Mouse (Mus musculus): ENCODE measurements around the gene Gm49339.
A peak's percentile ranks its signal among the peaks of the same experiment; 100 is the strongest.
"Not testable (repeated sequence)": the region's sequence is repeated elsewhere in the genome, so short reads cannot be mapped to it uniquely, and the experiment has no call there.

Gene Gm49339

DNA sequence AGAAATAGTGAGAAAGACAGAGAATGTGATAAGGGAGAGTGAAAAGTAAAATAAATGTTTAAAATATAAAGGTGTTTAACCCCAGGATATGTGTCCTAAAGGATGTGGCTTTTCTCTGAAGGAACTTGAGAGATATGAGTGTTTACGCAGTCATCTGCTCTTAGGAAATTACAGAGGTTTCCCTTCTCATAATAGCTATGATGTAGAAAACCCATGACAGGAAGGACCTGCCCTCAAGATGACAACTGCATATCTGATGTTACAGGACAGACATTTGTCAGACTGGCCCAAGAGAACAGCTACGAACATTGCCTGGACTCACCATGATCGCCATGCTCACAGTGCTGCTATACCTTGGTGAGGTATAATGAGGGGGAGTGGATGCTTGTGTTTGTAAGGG, at the start of gene Gm49339, which contains the start of gene Lilr4b:
Gm49339 (plus strand) TSS at position 216 of the 400 bp plus-strand sequence.
Lilr4b (plus strand) TSS at position 236 of the 400 bp plus-strand sequence.
- DNase-seq (ENCODE audit: low read depth, low spot score): not testable (repeated sequence)

DNA sequence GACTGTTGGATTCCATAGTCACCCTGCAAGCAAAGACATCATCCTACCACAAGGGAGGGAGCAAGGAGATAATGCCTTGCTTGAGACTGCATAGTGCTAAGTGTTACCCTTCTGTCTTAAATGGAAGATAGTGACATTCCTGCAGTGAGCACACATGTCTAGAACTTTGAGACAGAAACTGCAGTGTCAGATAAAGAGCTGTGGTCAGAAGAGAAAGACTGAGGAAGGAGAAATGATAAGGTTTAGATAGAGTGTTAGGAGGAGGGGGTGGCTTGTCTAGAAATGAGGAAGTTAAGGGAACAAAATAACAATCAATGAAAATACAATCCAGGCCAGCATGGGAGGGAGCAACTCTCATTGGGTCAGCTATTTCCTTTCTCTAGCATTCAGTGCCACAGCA, 47.5 kb upstream of the Gm49339 start:
- DNase-seq (ENCODE audit: low read depth, low spot score): no peak

DNA sequence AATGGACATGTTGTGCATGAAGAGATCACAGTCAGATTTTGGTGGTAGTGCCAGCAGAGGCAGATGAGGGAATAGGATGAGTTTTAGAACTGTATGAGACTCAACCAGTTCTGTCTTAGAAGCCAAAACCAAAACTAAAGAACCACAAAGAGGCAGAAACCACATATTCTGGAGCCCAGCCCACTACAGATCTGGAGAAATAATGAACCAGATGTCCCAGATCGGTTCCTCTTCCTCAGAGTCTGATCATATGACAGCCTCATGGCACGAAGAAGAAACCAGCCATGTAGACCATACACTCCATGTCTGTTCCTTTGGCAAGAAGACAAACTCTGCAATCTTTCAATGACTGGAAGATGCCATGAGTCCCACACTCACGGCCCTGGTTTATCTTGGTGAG, 44.7 kb upstream of the Gm49339 start:
- DNase-seq (ENCODE audit: low read depth, low spot score): no peak

DNA sequence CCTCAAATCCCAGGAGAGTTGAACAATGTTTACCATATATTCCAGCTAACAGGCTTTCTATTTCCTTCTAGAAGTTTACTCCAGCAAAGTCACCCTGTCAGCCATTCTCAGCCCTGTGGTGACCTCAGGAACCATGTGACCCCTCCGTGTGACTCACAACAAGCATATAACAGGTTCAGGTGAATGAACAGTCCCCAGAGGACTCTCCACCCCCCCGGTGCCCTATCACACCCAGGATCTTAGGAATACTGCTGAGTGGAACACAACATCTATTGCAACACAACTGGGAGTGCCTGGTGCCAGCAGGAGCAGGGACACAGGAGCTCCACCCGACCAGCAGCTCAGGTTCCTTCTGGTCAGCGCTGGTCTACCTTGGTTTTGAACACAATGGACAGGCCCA, 28.8 kb upstream of the Gm49339 start:
- DNase-seq (ENCODE audit: low read depth, low spot score): no peak

DNA sequence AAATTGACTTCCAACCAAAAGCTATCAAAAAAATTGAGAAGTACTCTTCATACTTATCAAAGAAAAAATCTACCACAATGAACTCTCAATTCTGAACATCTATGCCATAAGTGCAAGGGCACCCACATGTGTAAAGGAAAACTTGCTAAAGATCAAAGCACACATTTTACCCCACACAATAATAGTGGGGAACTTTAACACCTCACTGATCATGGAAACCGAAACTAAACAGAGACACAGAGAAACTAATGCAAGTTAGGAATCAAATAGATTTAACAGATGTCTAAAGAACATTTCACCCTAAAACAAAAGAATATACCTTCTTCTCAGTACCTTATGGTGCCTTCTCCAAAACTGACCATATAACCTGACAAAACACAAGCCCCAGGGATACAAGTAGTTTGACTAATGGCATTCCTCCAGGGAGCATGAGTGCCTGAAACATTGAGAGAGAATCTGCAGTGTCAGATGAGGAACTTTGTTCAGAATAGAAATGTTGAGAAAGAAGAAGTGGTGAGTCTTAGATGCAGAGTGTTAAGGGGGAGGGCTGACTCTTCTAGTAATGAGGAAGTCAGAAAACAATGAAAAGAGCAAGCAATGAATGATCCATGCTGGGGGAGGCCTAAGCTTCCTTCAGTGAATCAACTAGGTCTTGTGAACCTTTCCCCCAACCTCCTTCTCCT, 26.7 kb upstream of the Gm49339 start:
- peak; percentile 81 for DNase-seq (ENCODE audit: low read depth, low spot score)

DNA sequence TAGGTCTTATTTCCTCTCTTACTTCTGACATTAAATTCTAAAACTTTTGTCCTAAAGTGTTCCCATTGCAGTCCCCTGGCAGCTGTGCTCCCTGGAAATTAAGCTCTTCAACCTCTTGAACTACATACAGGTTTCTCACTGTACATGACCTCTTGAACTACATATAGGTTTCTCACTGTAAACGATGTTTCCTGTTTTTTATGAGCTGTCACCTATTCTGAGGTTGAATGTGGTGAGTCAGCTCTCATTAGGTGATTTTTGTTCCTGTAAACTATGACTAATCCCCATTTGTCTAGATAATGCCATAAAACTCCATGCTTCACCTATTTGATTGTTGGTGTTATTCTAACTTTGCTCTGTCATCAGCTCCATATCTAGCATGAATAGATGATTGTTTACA, 26.0 kb upstream of the Gm49339 start:
- no peak for DNase-seq (ENCODE audit: low read depth, low spot score)

DNA sequence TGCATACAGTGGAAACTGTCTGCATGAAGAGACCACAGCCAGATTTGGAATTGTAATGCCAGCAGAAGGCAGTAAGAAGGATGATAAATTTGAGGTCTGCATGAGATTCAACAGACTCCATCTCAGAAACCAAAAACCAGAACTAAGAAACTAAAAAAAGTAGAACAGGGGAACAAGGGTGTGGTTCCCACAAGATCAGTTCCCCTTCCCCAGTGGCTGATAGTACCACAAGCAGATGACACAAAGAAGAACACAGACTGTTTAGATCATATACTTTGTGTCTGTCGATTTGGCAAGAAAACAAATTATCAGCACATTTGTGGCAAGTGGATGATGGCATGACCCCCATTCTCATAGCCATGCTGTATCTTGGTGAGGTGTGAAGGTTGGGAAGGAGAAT, 24.6 kb upstream of the Gm49339 start:
- DNase-seq (ENCODE audit: low read depth, low spot score): peak; percentile 58

DNA sequence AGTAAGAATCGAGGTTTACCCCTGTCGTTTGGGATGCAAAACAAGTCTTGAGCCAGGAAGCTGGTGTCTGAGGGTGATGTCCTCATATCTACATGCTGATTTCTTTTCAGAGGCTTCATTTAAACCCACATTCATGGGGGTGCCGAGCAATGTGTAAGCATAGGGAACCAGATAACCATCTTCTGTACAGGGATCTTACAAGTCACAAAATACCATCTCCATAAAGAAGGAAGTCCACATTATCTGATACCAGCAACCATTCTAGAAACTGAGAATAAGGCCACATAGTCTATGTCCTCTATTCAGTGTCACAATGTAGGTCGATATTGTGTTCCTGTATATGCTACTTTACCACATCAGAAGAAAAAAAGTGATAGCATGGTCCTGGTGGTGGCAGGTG, 24.0 kb upstream of the Gm49339 start:
- DNase-seq (ENCODE audit: low read depth, low spot score): no peak

DNA sequence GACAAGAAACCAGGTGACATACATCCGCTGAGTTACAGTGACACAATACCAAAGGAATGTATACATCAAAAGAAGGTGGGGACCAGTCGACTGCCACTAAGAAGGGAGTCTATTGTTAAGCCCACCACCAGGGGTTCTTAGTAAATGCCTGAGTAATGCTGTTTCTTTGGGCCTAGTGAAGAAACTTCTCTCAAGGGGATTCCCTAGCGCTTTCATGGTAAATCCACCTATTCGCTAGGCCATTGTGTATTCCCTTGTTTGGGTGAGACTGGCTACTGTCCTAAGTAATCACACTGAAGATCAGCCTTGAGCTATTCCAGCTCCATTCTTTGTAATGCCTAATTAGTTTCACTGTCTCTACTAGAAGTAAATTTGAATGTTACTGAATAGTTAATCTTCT, 16.6 kb upstream of the Gm49339 start:
- not testable (repeated sequence) for DNase-seq (ENCODE audit: low read depth, low spot score)

DNA sequence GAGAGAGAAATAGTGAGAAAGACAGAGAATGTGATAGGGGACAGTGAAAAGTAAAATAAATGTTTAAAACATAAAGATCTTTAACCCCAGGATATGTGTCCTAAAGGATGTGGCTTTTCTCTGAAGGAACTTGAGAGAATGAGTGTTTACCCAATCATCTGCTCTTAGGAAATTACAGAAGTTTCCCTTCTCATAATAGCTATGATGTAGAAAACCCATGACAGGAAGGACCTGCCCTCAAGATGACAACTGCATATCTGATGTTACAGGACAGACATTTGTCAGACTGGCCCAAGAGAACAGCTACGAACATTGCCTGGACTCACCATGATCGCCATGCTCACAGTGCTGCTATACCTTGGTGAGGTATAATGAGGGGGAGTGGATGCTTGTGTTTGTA, 10.3 kb downstream of the Gm49339 start, which contains the start of gene Lilrb4a:
Lilrb4a (plus strand) TSS at position 266 of the 400 bp plus-strand sequence.
- DNase-seq (ENCODE audit: low read depth, low spot score): not testable (repeated sequence)

DNA sequence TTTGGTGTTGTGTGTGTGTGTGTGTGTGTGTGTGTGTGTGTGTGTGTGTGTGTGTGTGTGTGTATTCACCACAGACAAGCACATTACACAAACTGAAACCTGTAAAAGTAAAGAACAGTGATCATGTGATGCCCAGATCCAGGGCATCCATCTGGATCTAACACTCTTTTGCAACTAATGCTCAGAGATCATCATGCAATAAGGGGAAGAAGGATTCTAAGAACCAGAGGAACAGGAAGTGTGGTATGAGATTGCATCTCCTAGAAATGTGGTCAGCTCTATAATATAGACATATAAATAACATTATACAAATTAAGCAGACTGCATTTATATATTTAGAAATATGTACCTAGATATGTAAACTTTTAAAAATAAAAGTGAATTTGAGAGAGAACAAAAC, 39.6 kb downstream of the Gm49339 start:
- no peak for DNase-seq (ENCODE audit: low read depth, low spot score)

DNA sequence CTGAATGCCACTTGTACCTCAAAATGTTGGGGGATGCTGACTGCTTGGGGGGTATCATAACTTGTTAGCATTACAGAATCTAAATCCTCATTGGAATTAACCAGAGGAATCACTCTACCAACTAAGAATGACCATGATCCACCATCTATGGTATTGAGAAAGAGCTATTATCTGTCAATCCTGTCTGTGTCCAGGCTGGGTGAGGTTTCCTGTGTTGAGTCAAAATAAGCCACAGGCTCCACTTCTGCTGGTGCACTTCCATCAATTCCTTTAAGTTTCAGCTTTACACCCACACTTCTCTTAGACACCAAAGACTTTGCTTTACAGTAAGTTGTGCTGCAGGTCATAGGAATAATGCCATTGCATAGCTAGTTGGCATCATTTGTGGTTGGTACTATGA, 41.0 kb downstream of the Gm49339 start:
- no peak for DNase-seq (ENCODE audit: low read depth, low spot score)

DNA sequence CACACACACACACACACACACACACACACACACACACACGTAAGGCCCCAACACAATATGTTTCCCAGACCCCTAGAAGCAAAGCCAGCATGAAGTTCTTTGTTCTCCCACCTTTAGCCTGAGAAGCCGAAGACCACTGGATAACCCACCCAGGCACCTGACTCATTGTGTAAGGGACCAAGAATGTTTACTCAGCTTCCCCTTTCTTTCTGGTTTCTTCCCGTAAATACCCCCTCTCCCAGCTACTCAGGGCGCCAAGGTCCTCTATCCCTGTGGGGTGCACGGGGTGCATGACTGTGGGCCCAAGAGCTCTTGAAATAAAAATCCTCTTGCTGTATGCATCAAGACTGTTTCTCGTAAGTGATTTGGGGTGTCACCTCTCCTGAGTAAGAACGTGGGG, 45.7 kb downstream of the Gm49339 start:
- DNase-seq (ENCODE audit: low read depth, low spot score): no peak

DNA sequence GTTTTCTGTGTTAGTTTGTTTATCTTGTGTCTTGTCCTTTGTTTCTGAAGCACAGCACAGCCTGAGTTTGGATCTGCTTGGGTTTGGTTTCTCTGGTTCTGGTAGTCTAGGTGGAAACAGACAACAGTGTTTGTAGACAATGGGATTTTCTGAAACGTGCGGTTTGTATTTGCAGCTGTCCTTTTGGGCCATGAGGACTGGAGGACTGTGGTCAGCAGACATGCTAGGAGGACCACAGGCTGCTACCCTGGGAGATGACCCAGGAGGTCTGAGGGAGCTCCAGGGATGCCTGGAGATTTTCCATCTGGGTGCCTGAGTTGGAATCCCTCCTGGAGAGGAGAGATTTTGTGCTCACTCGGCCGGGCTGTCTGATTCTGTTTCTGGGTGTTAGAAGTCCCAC, 46.2 kb downstream of the Gm49339 start:
- DNase-seq (ENCODE audit: low read depth, low spot score): no peak

DNA sequence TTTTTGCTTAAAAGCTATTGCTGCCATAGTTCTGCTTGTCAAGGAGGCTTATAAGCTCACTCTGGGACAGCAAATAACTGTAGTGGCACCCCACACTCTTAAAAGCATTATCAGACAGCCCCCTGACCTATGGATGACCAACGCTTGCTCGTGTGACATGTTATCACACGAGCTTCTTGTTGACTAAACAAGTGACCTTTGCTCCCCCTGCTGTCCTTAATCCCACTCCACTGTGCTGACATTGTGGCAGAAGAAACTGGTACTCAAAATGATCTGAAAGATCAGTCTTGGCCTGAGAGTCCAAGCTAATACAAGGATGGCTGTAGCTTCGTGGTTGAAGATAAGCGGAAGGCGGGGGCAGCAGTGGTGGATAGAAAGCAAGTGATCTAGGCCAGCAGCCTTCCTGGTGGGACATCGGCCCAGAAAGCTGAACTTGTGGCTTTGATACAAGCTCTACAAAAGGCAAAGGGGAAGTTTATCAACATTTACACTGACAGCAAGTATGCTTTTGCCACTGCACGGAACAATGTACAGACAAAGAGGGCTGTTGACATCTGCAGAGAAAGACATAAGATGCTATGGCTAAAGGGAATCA, 48.5 kb downstream of the Gm49339 start:
- DNase-seq (ENCODE audit: low read depth, low spot score): peak; percentile 29

DNA sequence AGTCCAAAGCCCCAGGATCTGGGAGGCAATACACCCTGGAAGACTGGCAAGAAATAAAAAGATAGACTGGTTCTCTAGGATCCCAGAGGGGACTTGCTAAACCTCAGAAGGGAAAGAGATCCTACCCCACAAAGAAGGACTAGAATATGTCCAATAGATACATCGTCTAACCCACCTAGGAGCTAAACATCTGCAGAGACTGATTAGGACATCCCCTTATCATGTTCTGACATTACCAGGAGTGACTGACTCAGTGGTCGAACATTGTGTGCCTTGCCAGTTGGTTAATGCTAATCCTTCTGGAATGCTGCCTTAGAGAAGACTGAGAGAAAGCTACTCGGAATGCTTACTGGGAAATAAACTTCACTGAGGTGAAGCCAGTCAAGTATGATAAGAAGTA, 49.1 kb downstream of the Gm49339 start:
- DNase-seq (ENCODE audit: low read depth, low spot score): no peak

DNA sequence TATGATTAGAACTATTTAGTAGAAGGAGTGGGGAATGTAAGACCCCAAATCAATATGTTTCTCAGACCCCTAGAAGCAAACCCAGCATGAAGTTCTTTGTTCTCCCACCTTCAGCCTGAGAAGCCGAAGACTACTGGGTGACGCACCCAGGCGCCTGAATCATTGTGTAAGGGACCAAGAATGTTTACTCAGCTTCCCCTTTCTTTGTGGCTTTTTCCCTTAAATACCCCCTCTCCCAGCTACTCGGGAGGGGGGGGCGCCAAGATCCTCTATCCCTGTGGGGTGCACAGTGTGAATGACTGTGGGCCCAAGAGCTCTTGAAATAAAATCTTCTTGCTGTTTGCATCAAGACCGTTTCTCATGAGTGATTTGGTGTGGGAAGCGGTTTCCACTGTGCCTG, 50.4 kb downstream of the Gm49339 start:
- no peak for DNase-seq (ENCODE audit: low read depth, low spot score)
